Mouse (Mus musculus): ENCODE results near the gene Kif5a. TPM values are rescaled to one million over a fixed set of nuclear protein-coding genes. Genes with fewer than 3 reads are reported as not detected.
"Not testable (repeated sequence)": the region's sequence is repeated elsewhere in the genome, so short reads cannot be mapped to it uniquely, and the experiment has no call there.

Gene Kif5a
- 2.7 and 3.7 TPM in 2 replicates for polyA plus RNA-seq (2015; fragmentation: Nextera tagmentation; extraction: Ambion mirVana)

DNA sequence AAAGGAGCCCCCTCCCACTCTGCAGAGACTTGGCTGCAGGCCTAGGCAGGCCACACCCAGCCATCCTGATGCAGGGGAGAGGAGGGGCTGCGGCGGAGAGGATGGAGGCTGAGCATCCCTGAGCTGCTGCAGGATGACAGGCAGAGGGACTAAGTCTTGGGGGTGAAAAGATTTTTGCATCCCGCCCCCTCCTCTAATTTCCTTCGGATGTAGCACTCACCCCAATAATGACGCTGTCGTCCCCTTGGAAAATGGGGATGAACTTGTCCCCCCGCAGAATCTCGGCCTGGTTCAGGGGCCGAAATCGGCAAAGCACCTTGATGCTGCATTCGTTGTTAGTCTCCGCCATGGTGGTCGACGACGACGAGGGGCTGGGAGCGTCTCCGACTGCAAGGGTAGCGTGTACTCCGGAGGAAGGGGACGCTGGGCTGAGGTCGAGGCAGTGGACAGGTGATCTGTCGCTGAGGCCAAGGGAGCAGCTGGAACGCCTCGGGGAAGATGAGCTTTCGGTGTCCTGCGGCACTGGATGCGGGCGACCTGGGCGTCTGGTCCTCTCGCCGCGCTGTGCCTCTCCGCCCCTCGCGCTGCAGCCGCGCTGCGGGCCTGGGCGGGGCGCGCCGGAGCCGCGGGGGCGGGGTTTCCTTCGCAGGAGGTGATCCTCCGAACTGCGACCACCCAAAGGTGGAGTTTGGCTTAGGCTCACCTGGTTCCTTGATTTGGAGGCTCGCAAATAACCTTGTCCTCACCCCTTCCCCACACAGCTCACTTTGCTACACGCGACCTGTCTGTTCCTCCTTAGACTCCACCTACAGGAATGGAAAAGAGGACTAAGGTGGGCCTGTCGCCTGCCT lies at the start of gene Kif5a:
TSS of gene Kif5a (minus strand) at position 801 of the 851 bp plus-strand sequence.
- TF ChIP-seq CTCF (IDR thresholded peaks at IDR 0.05; ENCODE audit: low read depth), result no peak
- peak within 1 kb of the TSS; percentile 34 for H3K4me3 ChIP-seq (ENCODE audit: low read depth, low read length)
- H3K27me3 ChIP-seq (replicated peaks; ENCODE audit: control insufficient read depth, insufficient read depth, low read length), result peaks cover 22% of the 10 kb centered on the region
- ATAC-seq, result no peak
- no peaks in the 10 kb centered on the region for H3K9me3 ChIP-seq (ENCODE audit: control insufficient read depth)
- peak within 1 kb of the TSS; percentile 72 for H3K4me2 ChIP-seq (replicated peaks; ENCODE audit: low read depth)
- peaks cover 4% of the 10 kb centered on the region; the same call in 1 of the 2 replicates for H3K4me1 ChIP-seq (replicated peaks; ENCODE audit: control insufficient read depth, insufficient read depth, low read length)
- WGBS, result 3% methylated on average over 44 of the region's 53 CpGs
- H3K36me3 ChIP-seq (ENCODE audit: control insufficient read depth, insufficient read depth), result no peaks in the 10 kb centered on the region
- H3K9ac ChIP-seq (ENCODE audit: low read depth, low read length), result 0 out of 2 replicates have a peak within 1 kb of the TSS, but pooled peaks have one; percentile 35
- H3K27ac ChIP-seq (ENCODE audit: low read depth, low read length), result no peak within 1 kb of the TSS

DNA sequence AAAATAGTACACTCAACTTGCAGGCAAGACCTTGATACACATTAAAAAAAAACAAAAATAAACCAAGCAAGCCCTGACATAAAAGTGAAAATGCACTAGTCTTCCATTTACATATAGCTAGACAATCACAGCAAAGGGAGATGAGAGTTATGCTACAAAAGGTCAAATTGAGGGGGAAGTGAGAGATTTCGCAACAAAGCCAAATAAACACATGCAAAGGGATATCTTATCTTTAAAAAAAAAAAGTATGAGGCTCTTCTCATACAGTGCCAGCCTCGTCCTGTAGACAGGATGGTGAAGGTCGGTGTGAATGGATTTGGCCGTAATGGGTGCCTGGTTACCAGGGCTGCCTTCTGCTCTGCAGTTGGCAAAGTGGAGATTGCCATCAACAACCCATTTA lies 49.7 kb upstream of the Kif5a start:
- H3K4me3 ChIP-seq (ENCODE audit: low read depth, low read length), result no peak overlapping the region

GRCm38 (mm10) chr10:127312356-127312676 lies 49.2 kb upstream of the Kif5a start:
- WGBS, result 1% methylated on average over 4 of the region's 4 CpGs
- H3K9ac ChIP-seq (ENCODE audit: low read depth, low read length), result peak overlapping the region; percentile 52; the same call in 1 of the 2 replicates
- H3K27ac ChIP-seq (ENCODE audit: low read depth, low read length), result peak overlapping the region; percentile 58
- peaks cover 15% of the 10 kb centered on the region for H3K36me3 ChIP-seq (ENCODE audit: control insufficient read depth, insufficient read depth)
- peak; percentile 29; the same call in 1 of the 2 replicates for ATAC-seq
- no peaks in the 10 kb centered on the region for H3K4me1 ChIP-seq (replicated peaks; ENCODE audit: control insufficient read depth, insufficient read depth, low read length)
- no peaks in the 10 kb centered on the region for H3K9me3 ChIP-seq (ENCODE audit: control insufficient read depth)
- no peaks in the 10 kb centered on the region for H3K27me3 ChIP-seq (replicated peaks; ENCODE audit: control insufficient read depth, insufficient read depth, low read length)
- H3K4me3 ChIP-seq (ENCODE audit: low read depth, low read length), result peak overlapping the region; percentile 60
- H3K4me2 ChIP-seq (replicated peaks; ENCODE audit: low read depth), result peak overlapping the region; percentile 76
- TF ChIP-seq CTCF (IDR thresholded peaks at IDR 0.05; ENCODE audit: low read depth), result peak; percentile 95

More for the DNA sequence above, 49.7 kb upstream of the Kif5a start:
- H3K27ac ChIP-seq (ENCODE audit: low read depth, low read length), result no peak overlapping the region
- ATAC-seq, result no peak
- WGBS, result 50% methylated on average over 4 of the region's 4 CpGs
- no peaks in the 10 kb centered on the region for H3K27me3 ChIP-seq (replicated peaks; ENCODE audit: control insufficient read depth, insufficient read depth, low read length)
- H3K4me2 ChIP-seq (replicated peaks; ENCODE audit: low read depth), result no peak overlapping the region
- no peak overlapping the region for H3K9ac ChIP-seq (ENCODE audit: low read depth, low read length)
- H3K9me3 ChIP-seq (ENCODE audit: control insufficient read depth), result no peaks in the 10 kb centered on the region
- peaks cover 10% of the 10 kb centered on the region; the same call in 1 of the 2 replicates for H3K36me3 ChIP-seq (ENCODE audit: control insufficient read depth, insufficient read depth)
- H3K4me1 ChIP-seq (replicated peaks; ENCODE audit: control insufficient read depth, insufficient read depth, low read length), result no peaks in the 10 kb centered on the region
- no peak for TF ChIP-seq CTCF (IDR thresholded peaks at IDR 0.05; ENCODE audit: low read depth)

DNA sequence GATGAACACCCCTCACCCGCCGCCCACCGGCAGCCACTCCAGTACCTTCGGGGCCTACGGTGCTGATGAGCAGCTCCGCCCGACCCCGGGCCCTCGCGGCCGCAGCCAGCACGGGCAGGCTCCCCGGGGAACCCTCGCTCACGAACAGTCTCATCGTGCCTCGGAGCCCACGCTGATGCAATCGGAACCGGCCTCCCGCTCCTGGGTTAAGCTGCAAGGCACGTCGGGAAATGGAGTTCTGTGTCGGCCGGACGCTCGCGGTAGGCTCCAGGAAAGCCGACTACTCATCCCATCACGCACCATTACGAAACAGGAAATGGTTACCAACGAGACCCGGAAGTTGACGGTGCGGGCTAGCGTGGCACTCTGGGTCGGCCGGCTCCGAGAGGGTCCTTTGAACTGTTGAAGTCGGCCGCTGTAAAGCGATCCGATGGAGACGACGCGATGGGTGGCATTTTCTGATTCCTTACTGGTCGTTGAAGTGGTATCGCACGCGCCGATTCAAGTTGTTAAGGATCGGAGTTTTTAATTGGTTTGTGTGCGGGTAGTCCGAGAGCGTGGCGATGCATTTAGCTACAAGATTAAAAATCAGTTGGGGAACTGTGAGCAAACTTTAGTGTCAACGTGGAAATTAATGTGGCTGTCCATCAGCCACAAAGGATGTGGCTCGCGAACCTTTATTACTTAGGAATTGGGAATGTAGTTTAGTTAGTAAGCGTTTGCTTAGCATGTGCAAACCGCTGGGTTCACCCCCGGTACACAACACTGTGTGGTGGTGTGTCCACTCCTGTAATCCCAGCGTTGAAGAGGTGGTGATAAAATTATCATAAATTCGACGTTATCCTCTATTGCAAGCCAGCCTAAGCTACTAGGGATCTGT lies 48.6 kb upstream of the Kif5a start, which contains the start of gene Mars:
TSS of gene Mars (minus strand) at position 311 of the 880 bp plus-strand sequence.
- peak; percentile 92 for ATAC-seq

GRCm38 (mm10) chr10:127310523-127311475 lies 47.7 kb upstream of the Kif5a start:
- WGBS, result 21% methylated on average over 23 of the region's 23 CpGs

More for the DNA sequence above, 48.6 kb upstream of the Kif5a start, which contains the start of gene Mars:
- Histone ChIP-seq H3K4me2 (replicated peaks; ENCODE audit: low read depth) (peak within 1 kb of the TSS; percentile 76), H3K27me3 (replicated peaks; ENCODE audit: control insufficient read depth, insufficient read depth, low read length) (no peaks in the 10 kb centered on the region), H3K9ac (ENCODE audit: low read depth, low read length) (peak within 1 kb of the TSS; percentile 52), H3K9me3 (ENCODE audit: control insufficient read depth) (no peaks in the 10 kb centered on the region), H3K27ac (ENCODE audit: low read depth, low read length) (peak within 1 kb of the TSS; percentile 58), H3K4me1 (replicated peaks; ENCODE audit: control insufficient read depth, insufficient read depth, low read length) (no peaks in the 10 kb centered on the region), H3K4me3 (ENCODE audit: low read depth, low read length) (peak within 1 kb of the TSS; percentile 60), H3K36me3 (ENCODE audit: control insufficient read depth, insufficient read depth) (peaks cover 20% of the 10 kb centered on the region)
- TF ChIP-seq CTCF (IDR thresholded peaks at IDR 0.05; ENCODE audit: low read depth), result no peak
- WGBS, result 0% methylated on average over 65 of the region's 65 CpGs

DNA sequence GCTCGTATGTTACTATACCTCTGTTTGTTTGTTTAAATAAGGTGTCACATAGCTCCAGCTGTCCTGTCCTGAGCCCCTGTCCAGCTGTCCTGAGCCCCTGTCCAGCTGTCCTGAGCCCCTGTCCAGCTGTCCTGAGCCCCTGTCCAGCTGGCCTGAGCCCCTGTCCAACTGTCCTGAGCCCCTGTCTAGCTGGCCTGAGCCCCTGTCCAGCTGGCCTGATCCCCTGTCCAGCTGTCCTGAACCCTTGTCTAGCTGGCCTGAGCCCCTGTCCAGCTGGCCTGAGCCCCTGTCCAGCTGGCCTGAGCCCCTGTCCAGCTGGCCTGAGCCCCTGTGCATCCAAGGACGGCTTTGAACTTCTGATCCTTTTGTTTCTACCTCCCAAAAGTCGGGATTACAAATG lies 46.0 kb upstream of the Kif5a start:
- H3K9me3 ChIP-seq (ENCODE audit: control insufficient read depth); H3K4me2 ChIP-seq (replicated peaks; ENCODE audit: low read depth); H3K4me3 ChIP-seq (ENCODE audit: low read depth, low read length); H3K27me3 ChIP-seq (replicated peaks; ENCODE audit: control insufficient read depth, insufficient read depth, low read length); H3K9ac ChIP-seq (ENCODE audit: low read depth, low read length); H3K27ac ChIP-seq (ENCODE audit: low read depth, low read length); ATAC-seq; H3K4me1 ChIP-seq (replicated peaks; ENCODE audit: control insufficient read depth, insufficient read depth, low read length): not testable (repeated sequence)
- 95% methylated on average over 3 of the region's 3 CpGs for WGBS
- peaks cover 44% of the 10 kb centered on the region for H3K36me3 ChIP-seq (ENCODE audit: control insufficient read depth, insufficient read depth)

More at GRCm38 (mm10) chr10:127310523-127311475, 47.7 kb upstream of the Kif5a start:
- H3K27ac ChIP-seq (ENCODE audit: low read depth, low read length), result peak overlapping the region; percentile 58; the same call in 1 of the 2 replicates
- no peaks in the 10 kb centered on the region for H3K27me3 ChIP-seq (replicated peaks; ENCODE audit: control insufficient read depth, insufficient read depth, low read length)
- peak overlapping the region; percentile 52 for H3K9ac ChIP-seq (ENCODE audit: low read depth, low read length)
- TF ChIP-seq CTCF (IDR thresholded peaks at IDR 0.05; ENCODE audit: low read depth), result no peak
- H3K4me2 ChIP-seq (replicated peaks; ENCODE audit: low read depth), result peak overlapping the region; percentile 76
- H3K9me3 ChIP-seq (ENCODE audit: control insufficient read depth), result no peaks in the 10 kb centered on the region
- peak overlapping the region; percentile 60 for H3K4me3 ChIP-seq (ENCODE audit: low read depth, low read length)
- H3K4me1 ChIP-seq (replicated peaks; ENCODE audit: control insufficient read depth, insufficient read depth, low read length), result no peaks in the 10 kb centered on the region
- peak; percentile 69 for ATAC-seq
- H3K36me3 ChIP-seq (ENCODE audit: control insufficient read depth, insufficient read depth), result peaks cover 30% of the 10 kb centered on the region

Measured in intestine, postnatal 0 days (tissue).